Mouse (Mus musculus): ENCODE data around the gene Rtn2. TPM values are rescaled to one million over a fixed set of nuclear protein-coding genes. Genes with fewer than 3 reads are reported as not detected.

Rtn2 gene
- total RNA-seq, 2 experiments from 2014 or later, result 85.9 to 96.3 TPM

DNA sequence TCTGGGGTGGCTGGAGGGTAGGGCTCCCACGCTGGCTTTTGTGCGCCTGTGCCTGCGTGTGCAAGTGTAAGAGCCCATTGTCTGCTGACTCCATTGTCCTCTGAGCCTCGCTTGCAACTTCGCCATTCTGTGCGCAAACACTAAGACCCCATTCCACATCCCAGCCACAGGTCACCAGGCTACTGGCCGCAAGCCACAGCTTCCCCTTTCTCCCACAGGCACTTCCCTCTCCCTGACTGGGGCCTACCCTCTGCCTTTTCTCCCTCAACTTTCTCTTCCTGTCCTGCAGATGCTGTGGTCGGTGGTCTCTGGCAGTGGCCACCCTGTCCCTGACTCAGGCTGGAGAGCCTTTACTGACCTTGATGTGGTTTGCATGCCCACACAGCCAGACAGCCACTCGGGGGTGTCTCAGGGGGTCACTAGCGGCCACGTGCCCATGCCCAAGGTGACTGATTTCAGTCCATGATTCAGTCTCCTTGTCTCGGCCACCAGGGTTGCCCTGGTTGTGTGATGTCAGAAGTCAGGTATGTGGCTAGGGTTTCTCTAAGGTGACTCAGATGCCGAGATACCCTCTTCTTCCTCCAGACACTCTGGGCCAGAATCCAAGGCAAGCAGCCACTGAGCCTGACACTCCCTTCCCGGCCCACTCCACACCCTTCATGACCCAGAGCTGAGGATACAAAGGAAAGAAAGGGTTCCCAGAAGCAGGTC is 34.2 kb downstream of the Rtn2 start:
- DNase-seq (ENCODE audit: extremely low spot score in 1 of 2, low spot score in 1 of 2), result no peak

DNA sequence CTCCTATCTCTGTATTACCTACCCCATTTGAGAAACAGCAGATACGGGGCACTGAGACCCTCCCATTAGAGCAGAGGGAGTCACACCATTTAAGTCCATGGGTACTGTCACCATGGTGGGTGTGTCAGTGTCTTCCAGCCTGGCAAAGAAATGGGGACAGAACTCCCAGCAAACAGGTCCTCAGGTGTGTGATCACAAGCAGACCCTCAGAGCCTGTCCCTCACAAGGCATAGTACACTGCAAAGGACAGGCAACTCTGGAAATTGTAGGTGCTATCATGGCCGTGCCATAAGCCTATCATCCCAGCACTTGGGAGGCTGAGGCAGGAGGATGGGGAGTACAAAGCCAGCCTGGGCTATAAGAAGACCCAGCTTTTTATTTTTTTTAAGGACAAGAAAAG is 35.8 kb downstream of the Rtn2 start:
- DNase-seq (ENCODE audit: extremely low spot score in 1 of 2, low spot score in 1 of 2), result no peak

DNA sequence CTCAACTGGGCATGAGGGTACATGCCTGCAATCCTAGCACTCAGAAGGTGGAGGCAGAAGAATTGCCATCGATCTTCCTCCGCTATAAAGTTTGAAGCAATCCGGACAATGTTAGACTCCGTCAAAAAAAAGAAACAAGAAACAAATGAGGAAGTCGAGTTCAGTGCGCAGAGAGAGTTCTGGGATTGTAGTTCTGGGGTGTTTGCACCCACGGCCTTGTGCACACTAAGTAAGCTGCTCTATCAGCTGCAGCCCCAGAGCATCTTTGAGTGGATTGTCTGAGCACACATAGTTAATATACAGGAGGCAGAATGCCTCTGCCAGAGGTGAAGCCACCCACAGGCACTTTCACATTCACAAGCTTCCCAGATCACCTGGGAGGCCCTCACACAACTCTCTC is 36.3 kb downstream of the Rtn2 start:
- no peak for DNase-seq (ENCODE audit: extremely low spot score in 1 of 2, low spot score in 1 of 2)

DNA sequence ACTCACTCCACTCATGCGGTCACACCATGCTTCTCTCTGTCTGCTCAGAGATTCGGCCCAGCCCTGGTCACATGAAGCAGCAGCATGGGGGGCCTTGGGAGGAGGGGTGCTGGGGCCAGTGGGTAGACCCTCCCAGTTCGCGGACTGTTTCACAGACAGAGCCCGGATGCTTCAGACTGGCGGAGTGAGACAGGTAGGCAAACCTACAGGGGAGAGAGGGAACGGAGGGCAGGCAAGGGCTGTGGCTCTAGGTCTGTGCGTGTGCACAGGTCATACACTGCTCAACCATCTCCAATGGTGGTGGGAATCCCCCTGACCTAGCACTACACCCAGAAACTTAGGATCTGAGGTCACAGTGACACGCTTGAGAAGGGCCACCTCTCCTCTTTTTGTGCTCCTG is 37.0 kb downstream of the Rtn2 start:
- DNase-seq (ENCODE audit: extremely low spot score in 1 of 2, low spot score in 1 of 2), result no peak

DNA sequence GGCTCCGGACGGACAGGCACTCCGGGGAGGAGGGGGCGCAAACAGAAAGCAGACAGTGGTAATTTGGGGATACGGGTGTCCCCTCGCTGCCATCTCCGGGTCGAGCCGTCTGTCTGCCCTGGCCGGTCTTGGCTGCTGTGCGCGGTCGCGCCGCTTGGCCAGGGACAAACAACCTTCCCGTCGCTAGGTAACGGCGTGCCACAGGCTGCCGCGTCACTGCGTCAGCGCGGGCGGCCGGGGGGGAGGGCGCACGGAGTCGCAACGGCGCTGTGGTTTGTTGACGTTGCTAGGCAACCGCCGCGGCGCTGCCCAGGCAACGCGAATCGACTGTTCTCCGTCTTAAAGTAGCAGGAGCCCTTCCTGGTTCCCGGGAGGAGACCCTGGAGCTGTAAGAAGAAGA is 37.5 kb downstream of the Rtn2 start:
- DNase-seq (ENCODE audit: extremely low spot score in 1 of 2, low spot score in 1 of 2), result peak; percentile 88 to 94

DNA sequence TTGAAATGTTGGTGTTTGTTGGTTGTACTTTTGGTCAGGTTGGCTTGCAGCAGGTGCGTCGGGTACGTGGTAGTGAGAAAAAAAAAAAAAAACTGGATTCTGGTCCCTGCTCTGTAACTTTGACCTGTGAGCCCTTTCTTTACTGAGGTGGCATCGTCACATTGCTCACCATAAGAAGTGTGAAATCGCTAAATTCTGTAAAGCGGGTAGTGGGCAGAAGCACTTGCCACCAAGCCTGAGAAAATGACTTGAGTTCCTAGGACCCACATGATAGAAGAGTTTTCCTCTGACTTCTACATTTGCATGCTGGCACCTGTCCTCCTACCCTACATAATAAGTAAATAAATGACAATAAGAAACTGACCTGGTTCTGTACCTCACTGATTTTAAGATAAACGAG is 38.2 kb downstream of the Rtn2 start:
- DNase-seq (ENCODE audit: extremely low spot score in 1 of 2, low spot score in 1 of 2), result no peak

DNA sequence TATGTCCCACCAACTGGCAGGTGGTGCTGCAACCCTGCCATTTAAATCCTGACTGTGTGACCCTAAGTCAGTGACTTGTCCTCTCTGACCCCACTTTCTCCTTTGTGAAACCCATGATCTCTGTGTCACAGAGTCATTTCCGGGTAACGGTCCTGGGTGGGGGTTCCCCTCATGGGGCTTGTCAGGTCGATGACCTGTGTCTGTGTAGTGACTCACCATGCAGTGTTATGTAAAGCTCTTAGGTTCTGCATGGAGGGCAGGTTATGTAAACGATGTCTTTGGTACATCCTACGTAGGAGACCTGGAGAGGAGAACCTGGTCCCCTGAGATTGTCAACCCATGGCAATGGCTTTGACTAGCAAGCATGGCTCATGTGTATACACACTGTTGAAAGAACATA is 39.0 kb downstream of the Rtn2 start:
- DNase-seq (ENCODE audit: extremely low spot score in 1 of 2, low spot score in 1 of 2), result no peak

DNA sequence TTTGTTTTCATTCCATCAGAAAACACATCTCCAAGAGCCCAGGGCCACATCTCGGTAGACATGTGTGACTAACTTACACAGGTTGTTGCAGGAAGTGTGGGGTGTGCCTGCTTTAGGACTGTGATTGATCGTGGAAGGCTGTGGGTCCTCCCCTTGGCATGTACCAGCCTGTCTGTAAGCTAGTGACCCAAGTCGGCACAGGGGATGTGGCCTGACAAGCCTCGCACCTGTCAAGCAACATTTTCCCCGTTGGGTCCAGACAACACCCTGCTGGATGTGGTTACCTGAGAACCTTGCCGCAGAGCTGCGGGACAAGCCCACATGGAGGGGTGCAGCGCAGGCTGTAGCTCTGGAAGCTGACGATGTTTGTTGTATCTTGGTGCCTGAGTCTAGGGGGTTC is 40.1 kb downstream of the Rtn2 start:
- DNase-seq (ENCODE audit: extremely low spot score in 1 of 2, low spot score in 1 of 2), result no peak

DNA sequence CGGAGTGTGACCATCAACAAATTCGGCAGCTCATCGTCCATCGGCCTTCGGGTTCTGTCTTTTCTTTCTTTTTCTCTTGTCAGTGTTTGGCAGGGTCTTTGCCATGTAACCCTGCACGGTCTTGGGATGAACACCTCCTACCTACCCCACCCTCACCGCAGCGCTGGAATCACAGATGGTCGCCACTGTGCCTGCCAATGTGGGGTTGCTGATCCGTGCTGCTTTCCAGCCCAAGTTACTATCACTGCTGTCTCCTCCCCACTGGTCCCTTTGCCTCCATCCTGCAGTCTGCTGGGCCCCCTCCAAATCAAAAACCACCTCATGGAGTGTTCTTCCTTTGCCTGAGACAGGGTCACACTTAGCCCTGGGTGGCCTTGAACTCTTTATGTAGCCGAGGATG is 41.8 kb downstream of the Rtn2 start:
- no peak for DNase-seq (ENCODE audit: extremely low spot score in 1 of 2, low spot score in 1 of 2)

DNA sequence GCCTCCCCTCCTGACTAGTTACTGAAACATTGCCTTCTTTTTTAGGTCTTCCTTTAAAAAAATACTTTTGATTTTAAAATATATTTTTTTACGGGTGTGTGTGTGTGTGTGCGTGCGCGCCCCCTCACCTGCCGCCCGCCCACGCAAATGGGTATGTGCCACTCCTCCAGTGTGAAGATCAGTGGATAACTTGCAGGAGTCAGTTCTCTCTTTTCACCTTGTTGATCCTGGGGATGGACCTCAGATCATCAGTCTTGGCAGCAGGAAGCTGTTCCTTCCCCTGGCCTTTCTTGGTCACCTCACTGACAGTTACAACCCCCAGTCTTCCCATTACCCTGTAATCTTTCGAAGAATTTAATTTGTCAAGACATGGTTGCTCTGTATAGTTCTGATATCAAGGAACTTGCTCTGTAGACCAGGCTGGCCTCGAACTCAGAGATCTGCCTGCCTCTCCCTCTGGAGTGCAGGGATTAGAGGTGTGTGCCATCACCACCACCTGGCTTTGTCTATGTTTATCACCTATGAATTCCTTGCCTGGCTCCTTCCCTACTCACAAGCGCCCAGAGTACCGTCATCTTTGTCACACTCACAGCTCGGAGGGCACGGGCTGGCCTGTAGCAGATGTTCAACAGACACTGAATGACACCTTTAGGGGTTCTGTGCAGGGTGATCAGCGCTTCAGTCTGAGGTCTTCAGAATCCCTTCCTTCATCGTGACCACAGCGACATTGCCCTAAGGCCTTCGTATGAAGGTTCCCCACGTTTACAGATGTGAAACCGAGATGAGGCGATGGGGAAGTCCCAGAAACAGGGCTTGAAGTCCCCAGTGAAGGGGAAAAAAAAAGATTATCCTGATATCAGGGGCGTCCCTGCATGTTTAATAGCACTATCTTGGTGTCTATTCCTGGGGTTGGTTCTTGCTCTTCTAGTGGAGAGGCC is 43.1 kb downstream of the Rtn2 start:
- DNase-seq (ENCODE audit: extremely low spot score in 1 of 2, low spot score in 1 of 2), result no peak

DNA sequence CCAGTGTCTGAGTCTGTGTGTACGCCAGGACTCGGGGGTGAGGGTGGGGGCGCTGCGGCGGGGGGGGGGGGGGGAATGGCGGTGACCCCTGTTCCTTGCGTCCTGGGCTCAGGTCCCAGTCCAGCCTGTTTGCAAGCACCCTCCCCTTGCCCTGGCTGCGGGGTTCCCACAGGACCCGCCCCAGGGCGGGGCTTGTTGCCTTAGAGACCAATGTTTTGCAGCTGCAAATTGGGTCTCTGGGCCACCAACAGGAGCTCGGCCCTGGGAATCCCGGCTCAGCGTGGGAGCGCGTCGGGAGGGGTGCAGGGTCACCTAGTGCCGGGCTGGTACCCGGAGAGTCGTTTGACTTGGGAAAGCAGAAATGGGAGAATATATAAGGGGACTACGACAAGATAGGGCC is 43.9 kb downstream of the Rtn2 start:
- DNase-seq (ENCODE audit: extremely low spot score in 1 of 2, low spot score in 1 of 2), result peak in 1 of 2 experiments; percentile 60

DNA sequence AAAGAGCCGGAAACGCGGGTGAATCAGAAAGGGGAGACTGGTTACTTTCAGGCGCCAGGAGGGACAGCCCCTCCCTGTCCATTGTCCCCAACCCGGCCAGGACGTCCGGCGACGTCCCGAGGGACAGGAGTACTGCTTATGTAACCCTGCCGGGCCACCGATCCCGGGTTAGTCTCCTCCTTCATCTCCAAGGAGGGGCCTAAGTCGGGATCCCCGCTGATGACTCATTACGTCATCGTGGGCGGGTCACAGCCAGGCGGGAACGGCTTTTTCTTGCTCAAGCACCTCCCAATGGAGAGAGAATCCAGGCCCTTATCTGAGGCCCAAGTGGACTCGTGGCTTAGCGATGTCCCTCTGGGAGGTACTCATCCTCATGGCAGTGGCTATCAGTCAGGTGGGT is 44.7 kb downstream of the Rtn2 start:
- peak; percentile 54 to 61 for DNase-seq (ENCODE audit: extremely low spot score in 1 of 2, low spot score in 1 of 2)

DNA sequence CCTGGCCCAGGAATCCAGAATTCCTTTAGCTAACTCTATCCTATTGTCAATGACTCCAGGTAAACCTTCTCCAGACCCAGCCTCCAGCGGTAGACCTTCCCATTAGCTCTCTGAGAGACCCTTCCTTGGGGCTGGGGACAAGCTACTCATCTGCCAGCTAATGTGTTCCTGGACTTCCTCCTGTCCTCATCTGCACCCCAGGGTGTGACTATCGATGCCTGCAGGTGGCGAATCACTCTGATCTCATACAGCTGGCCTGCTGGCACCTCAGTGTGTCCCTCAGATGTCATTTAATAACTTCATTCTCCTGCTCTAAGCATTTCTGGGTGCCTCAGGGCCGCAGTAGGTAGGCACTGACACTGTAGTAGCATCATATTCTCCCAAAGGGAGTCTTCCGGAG is 45.4 kb downstream of the Rtn2 start:
- DNase-seq (ENCODE audit: extremely low spot score in 1 of 2, low spot score in 1 of 2), result no peak

DNA sequence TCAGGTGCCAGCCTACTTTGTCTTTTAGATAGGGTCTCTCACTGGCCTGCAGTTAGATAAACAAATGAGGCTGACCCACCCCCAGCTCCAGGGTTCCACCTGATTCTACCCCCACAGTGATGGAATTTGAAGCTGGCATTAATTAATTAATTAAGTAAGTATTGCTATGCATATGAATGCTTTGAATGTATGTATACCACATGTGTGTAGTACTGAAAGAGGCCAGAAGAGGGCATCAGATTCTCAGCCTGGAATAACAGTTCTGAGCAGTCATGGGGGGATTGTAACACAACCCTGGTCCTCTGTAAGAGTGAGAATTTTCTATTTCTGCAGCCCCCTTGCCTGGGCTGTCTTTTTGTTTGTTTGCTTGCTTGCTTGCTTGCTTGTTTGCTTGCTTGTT is 46.0 kb downstream of the Rtn2 start:
- no peak for DNase-seq (ENCODE audit: extremely low spot score in 1 of 2, low spot score in 1 of 2)

DNA sequence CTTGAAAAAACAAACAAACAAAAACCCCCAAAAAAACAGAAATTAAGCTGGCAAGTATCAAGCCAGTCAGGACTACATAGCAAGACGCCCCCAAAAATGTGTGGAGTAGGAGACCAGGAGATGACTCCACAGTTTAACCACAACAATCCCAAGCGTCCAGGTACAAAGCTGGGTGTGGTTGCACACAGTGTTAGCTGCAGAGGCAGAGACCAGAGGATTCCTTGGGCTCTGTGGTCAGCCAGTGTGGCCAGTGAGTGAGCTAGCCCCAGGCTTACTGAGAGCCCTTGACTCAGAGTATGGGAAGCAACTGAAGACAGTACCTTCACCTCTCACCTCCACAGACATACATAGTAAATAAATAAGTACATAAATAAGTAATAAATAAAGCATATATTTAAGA is 49.5 kb downstream of the Rtn2 start:
- DNase-seq (ENCODE audit: extremely low spot score in 1 of 2, low spot score in 1 of 2), result no peak

DNA sequence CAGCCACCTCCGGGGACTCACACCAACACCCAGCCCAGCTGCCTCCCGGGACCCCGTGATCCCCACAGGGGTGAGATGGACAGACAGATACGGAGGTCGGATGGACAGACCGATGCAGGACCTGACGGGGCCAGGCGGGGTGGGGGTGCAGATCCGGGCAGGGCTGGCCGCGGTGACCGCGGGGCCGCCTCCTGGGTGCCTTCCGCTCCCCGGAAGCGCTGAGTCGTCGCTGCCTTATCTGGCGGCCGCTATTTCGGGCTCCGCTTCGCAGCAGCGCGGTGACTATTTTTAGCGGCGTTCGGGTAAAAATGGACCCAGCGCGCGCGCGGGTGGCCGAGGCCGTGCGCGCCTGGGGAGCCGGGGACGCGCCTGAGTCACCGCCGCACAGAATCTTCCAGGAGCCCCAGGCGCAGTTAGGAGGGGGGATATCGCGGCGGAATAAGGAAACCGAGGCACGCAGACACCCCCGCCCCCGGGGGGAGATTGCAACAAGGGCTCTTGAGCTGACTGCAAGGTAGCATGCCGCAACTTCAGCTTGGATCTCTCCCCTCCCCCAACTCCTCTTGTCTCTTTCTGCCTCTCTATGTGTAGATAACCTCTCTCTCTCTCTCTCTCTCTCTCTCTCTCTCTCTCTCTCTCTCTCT is 50.4 kb downstream of the Rtn2 start:
- peak; percentile 68 to 81 for DNase-seq (ENCODE audit: extremely low spot score in 1 of 2, low spot score in 1 of 2)

DNA sequence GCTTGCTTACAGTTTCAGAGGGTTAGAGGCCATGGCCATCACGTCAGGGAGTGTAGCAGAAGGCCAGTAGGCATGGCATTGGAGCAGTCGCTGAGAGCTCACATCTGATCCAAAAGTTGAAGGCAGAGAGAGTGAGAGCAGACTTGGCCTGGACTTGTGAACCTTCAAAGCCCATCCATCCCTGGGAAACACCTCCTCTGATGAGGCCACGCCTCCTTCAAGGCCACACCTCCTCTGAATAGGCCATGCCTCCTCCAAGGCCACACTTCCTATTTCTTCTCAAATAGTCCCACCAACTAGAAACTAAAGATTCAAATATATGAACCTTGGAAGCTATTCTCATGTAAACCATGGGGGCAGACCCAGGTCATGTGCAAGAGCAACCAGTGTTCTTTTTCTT is 53.2 kb downstream of the Rtn2 start:
- DNase-seq (ENCODE audit: extremely low spot score in 1 of 2, low spot score in 1 of 2), result no peak

DNA sequence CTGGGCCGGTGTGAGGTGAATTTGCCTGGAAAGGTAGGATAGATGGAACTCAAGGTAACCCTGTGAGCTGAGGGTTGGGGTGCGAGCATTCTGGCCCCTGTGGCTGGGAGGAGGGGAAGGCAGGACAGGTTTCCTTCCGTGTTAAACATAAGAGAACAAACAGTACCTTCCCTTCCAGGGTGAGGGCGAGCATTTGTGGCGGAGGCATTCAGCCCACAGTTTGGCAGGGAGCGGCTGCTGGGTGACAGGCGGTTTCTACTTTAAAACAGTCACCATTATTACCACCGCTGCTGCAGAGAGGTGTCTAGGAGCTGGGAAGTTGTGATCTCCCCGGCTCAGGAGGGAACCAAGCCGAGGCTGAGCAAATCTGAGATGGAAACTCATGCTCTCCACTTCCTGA is 54.7 kb downstream of the Rtn2 start:
- DNase-seq (ENCODE audit: extremely low spot score in 1 of 2, low spot score in 1 of 2), result no peak

DNA sequence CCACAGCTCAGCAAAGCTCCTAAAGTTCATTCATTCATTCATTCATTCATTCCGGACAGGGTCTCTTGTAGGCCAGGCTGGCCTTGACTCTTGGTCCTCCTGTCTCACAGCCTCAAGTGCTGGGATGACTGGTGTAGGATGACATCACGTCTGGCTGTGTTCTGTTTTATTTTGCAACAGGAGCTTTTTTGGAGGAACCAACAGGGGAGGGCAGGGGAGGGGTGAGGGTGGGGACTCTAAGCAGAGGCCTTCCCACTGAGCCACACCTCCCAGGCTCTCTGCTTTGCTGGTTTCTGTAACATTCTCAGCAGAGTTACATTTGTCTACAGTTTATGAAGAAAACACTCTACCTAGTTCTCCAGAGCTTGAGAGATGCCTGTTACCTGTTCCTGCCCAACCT is 55.6 kb downstream of the Rtn2 start:
- DNase-seq (ENCODE audit: extremely low spot score in 1 of 2, low spot score in 1 of 2), result no peak

DNA sequence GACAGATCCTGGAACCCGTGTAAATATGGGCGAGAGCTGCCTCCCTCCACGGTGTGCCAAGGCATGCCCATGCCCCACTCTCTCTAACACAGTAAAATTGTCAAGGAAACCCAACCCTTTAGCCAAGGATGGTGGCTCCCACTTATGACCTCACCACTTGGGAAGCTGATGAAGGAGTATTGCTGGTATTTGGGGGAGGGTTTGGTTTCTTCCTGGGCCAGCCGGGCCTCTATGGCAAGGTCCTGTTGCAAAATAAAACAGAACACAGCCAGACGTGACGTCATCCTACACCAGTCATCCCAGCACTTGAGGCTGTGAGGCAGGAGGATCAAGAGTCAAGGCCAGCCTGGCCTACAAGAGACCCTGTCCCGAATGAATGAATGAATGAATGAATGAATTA is 56.2 kb downstream of the Rtn2 start:
- no peak for DNase-seq (ENCODE audit: extremely low spot score in 1 of 2, low spot score in 1 of 2)

DNA sequence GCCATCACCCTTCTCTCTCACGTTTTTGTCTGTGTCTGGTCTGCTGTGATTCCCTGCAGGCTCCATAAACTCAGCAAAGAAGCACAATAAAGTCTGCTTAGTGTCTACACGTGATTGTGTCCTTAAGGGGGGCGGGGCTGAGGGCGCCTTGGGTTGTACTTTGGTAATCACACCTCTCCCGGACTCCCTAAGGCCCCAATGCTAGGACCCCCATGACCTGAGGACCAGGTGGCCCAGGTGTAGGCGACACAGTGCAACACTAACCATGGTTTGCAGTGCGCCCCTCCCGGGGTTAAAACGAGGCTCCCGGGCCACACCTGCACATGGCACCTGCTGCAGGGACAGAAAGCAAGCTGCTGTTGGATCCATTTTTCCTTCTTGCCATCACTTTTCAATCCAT is 58.8 kb downstream of the Rtn2 start:
- no peak for DNase-seq (ENCODE audit: extremely low spot score in 1 of 2, low spot score in 1 of 2)
